Mouse (Mus musculus) adrenal gland, adult 8-10 months (tissue): Measurements from ENCODE around the gene Fgfr2. TPM values are rescaled to one million over a fixed set of nuclear protein-coding genes. Genes with fewer than 3 reads are reported as not detected.
A peak's percentile ranks its signal among the peaks of the same experiment; 100 is the strongest.
"Not testable (repeated sequence)": the region's sequence is repeated elsewhere in the genome, so short reads cannot be mapped to it uniquely, and the experiment has no call there.

Experiments used
- DNase-seq: peaks from one replicate; pipeline ENCODE4 v3.0.0; 2022
- microRNA-seq, 2 experiments: library from miRNA; unstranded; fragments of <30 nt; microRNA quantifications; one replicate each; pipeline ENCODE4 v1.2.0; 2022
- total RNA-seq, 4 experiments: library from RNA; stranded (reverse); gene quantifications; 2 replicates each; pipeline ENCODE4 v1.2.4; 2022

The Fgfr2 gene
- total RNA-seq, 4 experiments from 2014 or later: 193 to 471 (median 262) TPM

- DNase-seq: no peak
Observed at GRCm38 (mm10) chr7:130148906-130149305, 2974.2 kb downstream of the Fgfr2 start.

- DNase-seq: no peak
Observed at GRCm38 (mm10) chr7:130147230-130147629, 2975.9 kb downstream of the Fgfr2 start.

- DNase-seq: no peak
Observed at GRCm38 (mm10) chr7:130145211-130145610, 2977.9 kb downstream of the Fgfr2 start.

- no peak for DNase-seq
Observed at GRCm38 (mm10) chr7:130143371-130143770, 2979.8 kb downstream of the Fgfr2 start.

- no peak for DNase-seq
Observed at GRCm38 (mm10) chr7:130141088-130141873, 2981.9 kb downstream of the Fgfr2 start.

GRCm38 (mm10) chr7:130134924-130135365, 2988.2 kb downstream of the Fgfr2 start:
- DNase-seq: no peak

- not testable (repeated sequence) for DNase-seq
Observed at GRCm38 (mm10) chr7:130134428-130134827, 2988.7 kb downstream of the Fgfr2 start.

GRCm38 (mm10) chr7:130130226-130130625, 2992.9 kb downstream of the Fgfr2 start:
- no peak for DNase-seq

GRCm38 (mm10) chr7:130129359-130129960, 2993.7 kb downstream of the Fgfr2 start:
- no peak for DNase-seq

- DNase-seq: no peak
Observed at GRCm38 (mm10) chr7:130121507-130121906, 3001.6 kb downstream of the Fgfr2 start.

- DNase-seq: no peak
Observed at GRCm38 (mm10) chr7:130119466-130119865, 3003.7 kb downstream of the Fgfr2 start.

- DNase-seq: no peak
Observed at GRCm38 (mm10) chr7:130118726-130119125, 3004.4 kb downstream of the Fgfr2 start.

GRCm38 (mm10) chr7:130117466-130118123, 3005.6 kb downstream of the Fgfr2 start:
- DNase-seq: no peak

GRCm38 (mm10) chr7:130114436-130114835, 3008.7 kb downstream of the Fgfr2 start:
- peak; percentile 91 for DNase-seq

Small RNAs within 50 kb of the gene (microRNA-seq; reads per million reads assigned to microRNA genes)
- 0 reads per million in 2 experiments for gene Mir7061

Other genes starting within 250 kb of the Fgfr2 start
- 10 to 100 TPM; 33.4 to 37.8 (median 36.2) TPM for gene Zranb1, start 192.2 kb downstream of the Fgfr2 start, total RNA-seq
- gene Ctbp2, start 1.0 kb upstream of the Fgfr2 start, total RNA-seq: 10 to 100 TPM; 60.6 to 88.6 (median 73.7) TPM